Mouse (Mus musculus) CH12.LX (cell line): Measurements from ENCODE around the gene Ranbp6. TPM values are rescaled to one million over a fixed set of nuclear protein-coding genes. Genes with fewer than 3 reads are reported as not detected.

ENCODE experiments used
- DNase-seq: peaks from one replicate; pipeline ENCODE4 v3.0.0-alpha.2; 2013; ENCODE audit errors: extremely low read depth
- H3K27ac ChIP-seq: 2 replicates; pipeline ENCODE4 v1.5.1; 2012; ENCODE audit warnings: low read depth, mild to moderate bottlenecking, control low read depth, moderate library complexity; ENCODE audit not compliant: insufficient read depth
- H3K27me3 ChIP-seq: replicated peaks from 2 replicates; pipeline ENCODE3; 2012; ENCODE audit warnings: inconsistent platforms
- H3K36me3 ChIP-seq, 2 experiments: replicated peaks in 1 of 2; 2 replicates each; pipeline versions ENCODE3 to v1.6.1; 2012; ENCODE audit warnings: inconsistent platforms in 1 of 2, low read length in 1 of 2, mild to moderate bottlenecking in 1 of 2, mixed read lengths in 1 of 2, moderate library complexity in 1 of 2; ENCODE audit not compliant: control insufficient read depth in 1 of 2, insufficient read depth in 1 of 2
- H3K4me1 ChIP-seq, 2 experiments: 2 replicates each; pipeline ENCODE4 v1.6.1; 2012; ENCODE audit warnings: inconsistent platforms in 1 of 2, moderate library complexity in 1 of 2; ENCODE audit not compliant: insufficient read depth in 2 of 2, control insufficient read depth in 1 of 2
- H3K4me2 ChIP-seq: 2 replicates; pipeline ENCODE4 v1.6.1; 2012; ENCODE audit warnings: low read depth, mild to moderate bottlenecking, control low read depth; ENCODE audit not compliant: poor library complexity, insufficient read depth, severe bottlenecking
- H3K4me3 ChIP-seq, 3 experiments: fragments of 150-350 bp in 1 of 3; sonication (generic) in 1 of 3; replicated peaks in 1 of 3; 2 replicates each; pipeline versions ENCODE3 to v1.5.1; 2011 to 2012; ENCODE audit warnings: low read depth in 2 of 3, low read length in 2 of 3, mild to moderate bottlenecking in 2 of 3, moderate library complexity in 2 of 3, control low read depth in 1 of 3, improper control_type of control experiment in 1 of 3, inconsistent platforms in 1 of 3, mixed read lengths in 1 of 3; ENCODE audit not compliant: poor library complexity in 1 of 3
- H3K79me2 ChIP-seq: replicated peaks from 2 replicates; pipeline ENCODE4 v1.6.1; 2012; ENCODE audit warnings: mild to moderate bottlenecking, moderate library complexity; ENCODE audit not compliant: control insufficient read depth, poor library complexity, insufficient read depth, severe bottlenecking; ENCODE audit errors: extremely low read depth
- H3K9ac ChIP-seq: 2 replicates; pipeline ENCODE4 v1.6.1; 2012; ENCODE audit warnings: low read depth, mild to moderate bottlenecking, control low read depth, moderate library complexity; ENCODE audit not compliant: insufficient read depth
- H3K9me3 ChIP-seq: replicated peaks from 2 replicates; pipeline ENCODE3; 2012; ENCODE audit warnings: low read length, inconsistent platforms, mixed read lengths
- E2F4 ChIP-seq: IDR thresholded peaks from 2 replicates; pipeline ENCODE4 v1.6.1; 2011; ENCODE audit warnings: low read depth, low read length, improper control_type of control experiment; ENCODE audit not compliant: insufficient replicate concordance
- ELF1 ChIP-seq: IDR thresholded peaks from 2 replicates; pipeline ENCODE4 v1.6.1; 2014; ENCODE audit warnings: low read depth, mild to moderate bottlenecking, inconsistent platforms, low read length, improper control_type of control experiment
- EP300 ChIP-seq: IDR thresholded peaks from 2 replicates; pipeline ENCODE4 v1.6.1; 2011; ENCODE audit warnings: low read length, improper control_type of control experiment
- ETS1 ChIP-seq: conservative IDR thresholded peaks from 2 replicates; pipeline ENCODE4 v1.6.1; 2012; ENCODE audit warnings: low read depth, mild to moderate bottlenecking, inconsistent platforms, low read length, improper control_type of control experiment, moderate library complexity
- JUN ChIP-seq: IDR thresholded peaks from 2 replicates; pipeline ENCODE4 v1.6.1; 2011; ENCODE audit warnings: low read depth, mild to moderate bottlenecking, low read length, improper control_type of control experiment, moderate library complexity; ENCODE audit not compliant: insufficient read depth
- MAFK ChIP-seq: IDR thresholded peaks from 2 replicates; pipeline ENCODE4 v1.6.1; 2011; ENCODE audit warnings: low read length, improper control_type of control experiment; ENCODE audit not compliant: insufficient replicate concordance
- MAZ ChIP-seq: IDR thresholded peaks from 2 replicates; pipeline ENCODE4 v1.6.1; 2012; ENCODE audit warnings: low read depth, mild to moderate bottlenecking, inconsistent platforms, low read length, improper control_type of control experiment, moderate library complexity
- MYC ChIP-seq: IDR thresholded peaks from 2 replicates; pipeline ENCODE4 v1.6.1; 2011; ENCODE audit warnings: low read depth, mild to moderate bottlenecking, improper control_type of control experiment, low read length
- RAD21 ChIP-seq: IDR thresholded peaks from 2 replicates; pipeline ENCODE4 v1.6.1; 2011; ENCODE audit warnings: low read depth, mild to moderate bottlenecking, low read length, improper control_type of control experiment, moderate library complexity
- SMC3 ChIP-seq: IDR thresholded peaks from 2 replicates; pipeline ENCODE4 v1.6.1; 2011; ENCODE audit warnings: low read depth, low read length, improper control_type of control experiment
- TBP ChIP-seq: conservative IDR thresholded peaks from 2 replicates; pipeline ENCODE4 v1.6.1; 2011; ENCODE audit warnings: low read depth, low read length, improper control_type of control experiment
- UBTF ChIP-seq: IDR thresholded peaks from 2 replicates; pipeline ENCODE4 v1.6.1; 2012; ENCODE audit warnings: low read depth, mild to moderate bottlenecking, inconsistent platforms, low read length, improper control_type of control experiment, moderate library complexity
- ZC3H11A ChIP-seq: IDR thresholded peaks from 2 replicates; pipeline ENCODE4 v1.6.1; 2012; ENCODE audit warnings: low read depth, mild to moderate bottlenecking, inconsistent platforms, low read length, improper control_type of control experiment
- dilution Hi-C: fragments of 300-500 bp; cut with MboI; formaldehyde crosslinking; loops from 2 replicates; pipeline ENCODE4 v1.14.3; 2020; ENCODE audit warnings: low sequenced_read_pairs; ENCODE audit not compliant: extremely low pct_unique_long_range_greater_than_20kb, extremely low pct_ligation_motif_present
- in situ Hi-C: fragments of 300-500 bp; cut with MboI; formaldehyde crosslinking; loops from 3 replicates; pipeline ENCODE4 v1.14.3; 2019; ENCODE audit warnings: low sequenced_read_pairs, low pct_ligation_motif_present, low pct_unique_long_range_greater_than_20kb, mixed read lengths
- polyA plus RNA-seq: library from polyadenylated mRNA; unstranded; fragments of >175 nt; gene quantifications from 2 replicates; pipeline ENCODE4 v1.2.1, GENCODE M21; 2012; ENCODE audit warnings: low read depth; ENCODE audit not compliant: insufficient read length
- total RNA-seq, 2 experiments: library from RNA; depleted of rRNA; stranded (reverse); fragments of 300-350 nt in 1 of 2; fragments of >200 nt in 1 of 2; gene quantifications; 2 replicates each; pipeline ENCODE4 v1.2.3; 2012 to 2014

Gene Ranbp6
- total and polyA plus RNA-seq, 3 experiments: 7.0 to 12.1 (median 8.4) TPM

DNA sequence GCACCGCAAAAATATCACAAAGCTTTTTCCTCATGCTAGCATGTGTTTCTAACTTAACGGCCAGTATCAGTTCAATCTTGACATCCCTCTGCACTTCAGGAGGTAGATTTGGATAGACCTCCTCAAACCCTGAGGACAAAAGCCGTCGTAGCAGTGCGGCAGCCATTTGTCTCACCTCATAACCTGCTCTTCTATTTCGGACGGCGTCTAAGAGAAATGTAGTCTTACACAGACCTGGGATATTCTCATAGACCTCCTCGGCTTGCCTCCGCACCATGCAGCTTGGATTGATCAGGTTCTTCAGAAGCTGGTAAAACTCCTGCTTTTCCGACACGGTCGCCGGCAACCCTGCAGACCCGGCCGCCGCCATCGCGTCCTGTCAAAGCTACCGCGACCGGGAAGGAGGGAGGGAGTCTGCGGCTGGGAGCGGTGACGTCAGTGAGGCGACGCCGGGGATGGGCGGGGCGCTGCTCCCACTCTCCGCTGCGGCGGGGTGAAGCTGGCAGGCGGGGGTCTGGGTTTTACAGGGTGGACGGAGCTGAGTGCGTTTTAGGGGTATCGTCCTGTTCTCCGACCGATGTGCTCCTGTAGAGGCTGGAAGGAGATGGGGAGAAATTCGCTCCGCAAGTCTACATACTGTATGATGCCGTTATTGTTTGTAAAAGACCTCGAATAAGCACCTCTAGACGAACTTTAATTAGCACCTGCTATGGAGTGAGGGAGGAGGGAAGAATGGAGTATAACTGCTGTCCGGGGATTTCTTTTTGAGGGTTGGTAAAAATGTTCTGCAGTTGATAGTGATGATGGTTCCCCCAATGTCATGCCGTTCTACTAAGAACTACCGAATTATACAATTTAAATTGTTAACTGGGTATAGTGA lies at the start of gene Ranbp6 (continued):
- no peak for TF ChIP-seq UBTF

- in situ Hi-C loops (no loop called here), dilution Hi-C loops (no loop called here)
- H3K4me3 ChIP-seq: no peak overlapping the region
- no peak overlapping the region for H3K27ac ChIP-seq
- H3K27me3 ChIP-seq: no peaks in the 10 kb centered on the region
- DNase-seq: no peak
- H3K9me3 ChIP-seq: no peaks in the 10 kb centered on the region
- no peak for TF ChIP-seq RAD21
- H3K36me3 ChIP-seq: no peaks in the 10 kb centered on the region
- no peaks in the 10 kb centered on the region for H3K79me2 ChIP-seq
- no peak overlapping the region for H3K9ac ChIP-seq
- H3K4me1 ChIP-seq: no peaks in the 10 kb centered on the region; a peak in 1 of 4 replicates
- H3K4me2 ChIP-seq: no peak overlapping the region
Observed at GRCm38 (mm10) chr19:29860816-29861215, 48.0 kb upstream of the Ranbp6 start.

GRCm38 (mm10) chr19:29857267-29857666 lies 44.5 kb upstream of the Ranbp6 start:
- Histone ChIP-seq H3K27me3 (no peaks in the 10 kb centered on the region), H3K79me2 (no peaks in the 10 kb centered on the region), H3K36me3 (no peaks in the 10 kb centered on the region), H3K4me3 (no peak overlapping the region), H3K9ac (no peak overlapping the region), H3K4me1 (no peaks in the 10 kb centered on the region), H3K9me3 (no peaks in the 10 kb centered on the region), H3K4me2 (no peak overlapping the region), H3K27ac (no peak overlapping the region)
- no peak for TF ChIP-seq MAZ
- no peak for TF ChIP-seq JUN
- no peak for TF ChIP-seq MYC
- TF ChIP-seq E2F4: no peak
- no peak for TF ChIP-seq ELF1
- no peak for TF ChIP-seq SMC3
- no peak for TF ChIP-seq TBP
- no peak for TF ChIP-seq MAFK
- TF ChIP-seq EP300: no peak
- no peak for TF ChIP-seq ETS1
- TF ChIP-seq ZC3H11A: no peak
- dilution Hi-C loops: no loop called here
- no peak for DNase-seq
- in situ Hi-C loops: no loop called here
